Mouse (Mus musculus) olfactory bulb, adult 2 months (tissue): ENCODE data around the gene Tppp3.

Source experiments
- CTCF ChIP-seq: fragments of 200-500 bp; IDR thresholded peaks from 2 replicates; pipeline ENCODE4 v1.5.1; 2012; ENCODE audit warnings: low read depth, mild to moderate bottlenecking, low read length, moderate library complexity; ENCODE audit not compliant: insufficient read depth
- POLR2A ChIP-seq: fragments of 200-500 bp; IDR thresholded peaks from 2 replicates; pipeline ENCODE4 v1.6.1; 2012; ENCODE audit warnings: mild to moderate bottlenecking, low read depth, low read length, moderate library complexity; ENCODE audit not compliant: insufficient read depth

GRCm38 (mm10) chr8:105445296-105446126 is 25.8 kb downstream of the Tppp3 start:
- TF ChIP-seq CTCF (no peak), POLR2A (no peak)
